Mouse (Mus musculus): ENCODE results near the gene Gimap5.

Gene Gimap5

DNA sequence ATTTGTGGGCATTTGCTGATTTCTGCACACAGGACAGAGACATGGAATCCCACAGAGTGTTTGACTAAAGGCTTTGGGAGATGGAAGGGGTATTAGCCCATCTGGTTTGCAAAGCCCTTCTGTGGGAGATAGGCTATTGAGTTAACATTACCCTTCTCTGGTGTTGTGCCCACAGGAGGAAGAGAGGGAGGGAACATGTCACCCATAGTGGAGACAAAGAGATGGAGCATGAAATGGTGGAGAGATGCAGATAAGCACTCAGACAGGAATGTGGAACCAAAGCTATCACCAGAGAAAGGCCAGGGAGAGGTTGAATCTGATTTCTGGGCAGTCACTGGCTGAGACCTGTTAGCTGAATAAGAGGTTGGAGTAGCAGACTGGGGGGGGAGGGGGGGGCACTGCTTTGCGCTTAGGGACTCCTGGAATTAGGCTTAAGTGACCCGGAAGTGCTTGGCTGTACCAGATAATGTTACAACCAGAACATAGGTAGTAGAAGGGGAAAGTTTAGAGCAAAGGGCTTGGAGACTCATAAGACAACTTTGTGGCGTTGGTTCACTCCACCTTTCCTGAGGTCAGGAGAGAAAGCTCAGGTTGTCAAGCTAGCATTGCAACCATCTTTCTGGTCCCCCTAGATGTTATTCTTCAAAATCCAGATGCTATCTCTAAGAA, 5.4 kb upstream of the Gimap5 start:
- DNase-seq: no peak

DNA sequence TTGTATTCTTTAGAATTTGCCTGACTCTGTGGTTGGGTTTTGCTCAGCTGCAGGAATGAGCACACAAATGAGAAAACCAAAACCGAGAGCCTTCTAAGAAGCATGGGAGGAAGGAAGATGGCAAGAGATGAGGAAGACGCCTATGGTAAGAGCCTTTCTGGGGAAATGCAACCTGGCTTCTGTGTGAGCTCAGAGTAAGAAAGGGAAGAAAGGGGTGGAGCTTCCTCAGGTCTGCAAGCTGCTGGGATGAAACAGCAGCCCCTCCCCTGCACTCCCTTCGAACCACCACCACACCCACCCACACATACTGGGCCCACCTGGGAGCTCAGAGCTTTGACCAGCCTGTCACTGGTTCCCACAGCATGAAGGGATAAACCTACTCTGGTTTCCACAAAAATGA, 4.7 kb upstream of the Gimap5 start:
- no peak for DNase-seq

DNA sequence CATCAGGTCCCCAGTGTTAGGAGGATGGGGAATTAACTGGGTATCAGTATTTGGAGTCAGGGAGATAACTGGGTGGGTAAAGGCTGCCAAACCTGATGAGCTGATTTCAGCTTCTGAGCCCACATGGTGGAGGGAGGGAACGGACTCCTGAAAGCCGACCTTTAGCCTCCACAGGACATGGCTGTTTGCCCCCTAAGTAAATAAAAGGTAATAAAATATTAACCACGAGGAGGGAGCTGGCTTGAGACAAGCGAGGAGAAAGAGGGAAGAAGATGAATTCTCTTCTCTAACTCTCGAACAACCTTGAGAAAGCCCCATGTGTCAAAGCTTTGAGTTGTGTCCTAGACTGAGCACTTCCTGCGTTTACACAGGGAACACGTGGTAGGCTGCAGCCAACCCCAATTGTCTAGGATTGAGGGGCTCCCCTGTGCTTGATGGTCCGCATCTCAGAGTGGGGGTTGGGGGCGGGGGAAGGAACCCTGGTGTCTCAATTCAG, 4.2 kb upstream of the Gimap5 start:
- peak; percentile 39 for DNase-seq

DNA sequence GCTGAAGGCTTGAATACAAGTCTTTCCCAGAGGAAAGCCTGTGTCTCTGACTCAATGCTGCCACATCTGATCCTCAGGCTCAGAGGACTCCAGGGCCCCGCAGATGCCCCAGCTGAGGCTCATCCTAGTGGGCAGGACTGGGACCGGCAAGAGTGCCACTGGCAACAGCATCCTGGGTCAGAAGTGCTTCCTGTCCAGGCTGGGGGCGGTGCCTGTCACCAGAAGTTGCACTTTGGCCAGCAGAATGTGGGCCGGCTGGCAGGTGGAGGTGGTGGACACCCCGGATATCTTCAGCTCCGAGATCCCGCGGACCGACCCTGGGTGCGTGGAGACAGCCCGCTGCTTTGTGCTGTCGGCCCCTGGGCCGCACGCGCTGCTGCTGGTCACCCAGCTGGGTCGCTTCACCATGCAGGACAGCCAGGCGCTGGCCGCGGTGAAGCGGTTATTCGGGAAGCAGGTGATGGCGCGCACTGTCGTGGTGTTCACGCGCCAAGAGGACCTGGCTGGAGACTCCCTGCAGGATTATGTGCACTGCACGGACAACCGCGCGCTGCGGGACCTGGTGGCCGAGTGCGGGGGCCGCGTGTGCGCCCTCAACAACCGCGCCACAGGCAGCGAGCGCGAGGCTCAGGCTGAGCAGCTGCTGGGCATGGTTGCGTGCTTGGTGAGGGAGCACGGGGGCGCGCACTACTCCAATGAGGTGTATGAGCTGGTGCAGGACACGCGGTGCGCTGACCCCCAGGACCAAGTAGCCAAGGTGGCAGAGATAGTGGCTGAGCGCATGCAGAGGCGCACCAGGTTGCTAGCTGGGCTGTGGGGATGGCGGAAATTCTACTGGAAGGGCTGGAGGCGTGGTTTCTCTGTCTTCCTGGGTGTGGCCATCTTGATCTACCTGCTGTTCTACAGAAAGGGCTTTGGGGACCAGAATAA, 3.3 kb upstream of the Gimap5 start:
- DNase-seq: peak; percentile 84

DNA sequence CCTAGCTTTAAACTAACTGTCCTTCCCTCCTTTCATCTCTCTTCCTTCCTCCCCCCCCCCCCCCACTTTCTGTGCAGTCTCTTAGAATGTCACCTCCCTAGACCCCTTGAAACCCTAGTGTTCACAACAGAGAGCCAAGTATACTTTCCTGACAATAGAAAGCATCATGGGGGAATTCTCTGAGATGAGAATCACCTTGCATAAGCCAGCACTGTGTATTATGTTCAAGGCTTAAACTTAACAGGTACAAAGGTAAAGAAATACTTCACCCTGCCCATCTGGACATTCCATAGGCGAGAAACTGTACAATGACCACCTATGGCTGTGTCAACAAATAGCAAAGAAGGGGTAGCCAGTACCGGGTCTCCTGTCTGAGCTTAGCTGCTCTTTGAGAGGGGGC, 507 bp upstream of the Gimap5 start:
- no peak for DNase-seq

DNA sequence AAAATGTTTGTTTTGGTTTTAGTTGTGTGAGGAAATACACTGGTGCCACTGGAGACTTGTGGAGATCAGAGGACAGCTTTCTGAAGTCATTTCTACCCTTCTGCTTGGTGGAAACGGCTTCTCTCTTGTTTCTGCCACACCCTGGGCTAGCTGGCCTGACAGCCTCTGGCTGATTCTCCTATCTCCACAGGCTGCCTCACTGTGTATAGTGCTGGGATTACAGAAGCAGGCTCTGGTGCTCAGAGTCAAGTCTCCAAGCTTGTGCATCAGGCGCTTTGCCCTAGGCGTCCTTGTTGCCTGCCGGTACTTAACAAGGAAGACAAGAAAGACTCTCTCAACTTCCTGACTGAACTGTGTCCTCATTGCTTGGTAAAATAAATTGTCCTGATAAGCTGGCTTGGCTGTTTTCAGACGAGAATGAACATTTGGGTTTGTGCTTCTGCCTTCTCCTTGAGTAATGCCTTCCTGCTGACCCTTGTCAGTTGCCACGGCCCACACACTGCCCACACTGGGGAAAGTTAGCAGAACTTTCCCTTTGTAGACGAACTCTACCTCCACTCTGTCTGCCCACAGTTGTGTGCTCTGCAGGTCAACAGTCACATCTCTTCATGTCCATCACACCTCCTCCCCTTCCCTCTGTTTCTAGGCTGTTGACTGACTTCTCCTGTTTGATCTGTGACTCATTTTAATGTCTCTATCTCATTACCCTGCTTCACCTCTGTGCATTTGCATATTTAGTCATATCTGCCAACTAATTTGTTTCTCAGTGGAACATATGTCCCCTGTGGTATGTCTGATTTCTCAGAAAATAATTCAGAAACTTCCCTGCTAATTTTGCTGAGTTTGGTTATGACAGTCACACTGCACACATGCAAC, 1.3 kb downstream of the Gimap5 start:
- peak; percentile 37 for DNase-seq

DNA sequence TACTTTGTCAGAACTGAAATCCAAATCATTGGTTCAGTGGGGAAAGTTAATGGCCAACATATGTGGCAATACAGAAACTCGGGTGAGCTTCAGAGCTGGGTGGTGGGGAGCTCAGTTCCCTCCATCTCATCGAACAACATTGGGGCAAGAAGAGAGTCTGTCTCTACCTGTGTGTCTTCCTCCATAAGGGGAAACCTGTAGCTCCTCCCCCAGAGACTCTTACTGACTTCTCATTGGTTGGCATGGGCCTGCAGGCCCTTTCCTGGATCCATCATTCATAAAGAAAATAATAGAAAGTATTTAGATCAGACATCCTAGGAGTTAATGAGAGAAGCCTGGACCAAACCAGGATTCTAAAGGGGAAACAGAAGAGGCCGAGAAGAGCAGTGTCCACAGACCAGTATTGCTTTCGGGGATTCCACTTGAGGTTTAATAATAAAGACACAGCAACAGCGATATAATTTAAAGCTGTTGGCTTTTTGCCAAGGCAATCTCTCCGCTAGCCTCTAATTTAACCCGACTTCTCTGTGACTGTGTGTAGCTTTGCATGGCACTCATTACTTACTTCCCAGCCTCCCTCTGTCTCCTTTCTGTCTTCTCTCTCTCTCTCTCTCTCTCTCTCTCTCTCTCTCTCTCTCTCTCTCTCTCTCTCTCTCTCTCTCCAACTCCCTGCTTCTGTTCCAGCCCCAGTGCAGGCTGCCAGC, 17.7 kb downstream of the Gimap5 start:
- no peak for DNase-seq

DNA sequence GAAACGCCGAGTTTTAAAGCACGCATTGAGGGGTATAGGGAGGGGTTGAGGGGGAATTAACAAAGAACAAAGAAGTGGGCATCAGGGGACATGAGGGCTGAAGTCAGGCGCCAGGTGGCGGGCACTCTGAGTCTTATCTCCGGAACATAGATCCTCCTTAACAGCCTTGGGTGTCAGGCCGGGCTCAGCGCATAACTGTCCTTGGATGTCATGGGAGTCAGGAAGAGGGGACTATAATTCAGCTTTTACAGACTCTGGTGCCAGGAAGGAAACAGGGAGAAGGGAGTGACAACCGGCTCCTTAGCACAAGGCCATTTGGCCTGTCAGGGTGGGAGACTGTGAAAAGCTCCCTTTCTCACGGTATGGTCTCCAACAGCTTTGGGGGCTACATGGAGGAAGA, 18.5 kb downstream of the Gimap5 start:
- no peak for DNase-seq

DNA sequence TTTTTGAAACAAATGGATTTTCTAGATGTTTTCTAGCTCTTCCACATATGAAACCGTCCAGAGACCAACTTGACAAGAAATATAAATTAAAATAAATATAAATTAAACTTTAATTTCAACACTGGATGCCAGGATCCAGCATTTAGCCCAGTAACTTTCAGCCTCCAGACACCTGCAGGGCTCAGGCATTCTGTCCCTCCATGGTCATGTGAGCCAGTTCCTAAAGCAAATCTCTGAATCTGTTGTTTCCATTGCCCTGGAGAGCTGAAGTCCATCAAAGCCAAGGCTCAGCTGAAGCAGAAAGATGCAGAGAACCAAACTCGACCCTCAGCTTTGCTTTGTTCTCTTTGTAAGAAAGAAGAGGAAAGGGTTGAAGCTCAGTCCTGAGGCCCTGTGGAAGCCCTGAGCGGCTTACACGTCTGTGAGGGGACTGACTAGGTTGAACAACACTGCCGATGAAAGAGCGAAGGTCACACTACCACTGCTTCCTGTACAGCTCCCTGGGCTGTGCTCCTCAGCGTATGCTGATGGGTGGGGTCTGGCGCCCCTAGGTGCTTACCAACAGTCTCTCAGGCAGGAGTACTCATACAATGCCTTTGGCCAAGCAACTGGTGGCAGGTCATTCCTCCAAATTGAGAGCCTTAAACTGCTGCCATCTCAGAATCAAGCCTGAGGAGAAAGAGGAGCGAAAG, 22.3 kb downstream of the Gimap5 start:
- no peak for DNase-seq

DNA sequence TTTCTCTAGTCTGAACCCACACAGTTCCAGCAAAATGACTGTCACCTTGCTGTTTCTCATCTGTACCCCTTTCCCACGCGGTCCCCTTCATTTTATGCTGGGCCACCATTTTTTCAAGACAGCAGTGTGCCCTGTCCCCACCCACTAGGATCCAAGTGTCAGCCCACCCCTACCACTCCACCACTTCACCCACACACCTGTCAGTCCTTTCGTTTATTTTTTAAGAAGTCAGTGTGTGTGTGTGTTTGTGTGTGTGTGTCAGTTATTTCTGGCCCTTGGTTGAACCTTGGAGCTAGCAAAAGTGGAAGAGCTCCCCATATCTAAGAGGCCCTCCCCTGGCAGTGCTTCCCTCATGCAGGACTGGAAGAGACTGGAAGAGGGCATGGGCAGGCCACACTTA, 22.9 kb downstream of the Gimap5 start:
- DNase-seq: no peak

DNA sequence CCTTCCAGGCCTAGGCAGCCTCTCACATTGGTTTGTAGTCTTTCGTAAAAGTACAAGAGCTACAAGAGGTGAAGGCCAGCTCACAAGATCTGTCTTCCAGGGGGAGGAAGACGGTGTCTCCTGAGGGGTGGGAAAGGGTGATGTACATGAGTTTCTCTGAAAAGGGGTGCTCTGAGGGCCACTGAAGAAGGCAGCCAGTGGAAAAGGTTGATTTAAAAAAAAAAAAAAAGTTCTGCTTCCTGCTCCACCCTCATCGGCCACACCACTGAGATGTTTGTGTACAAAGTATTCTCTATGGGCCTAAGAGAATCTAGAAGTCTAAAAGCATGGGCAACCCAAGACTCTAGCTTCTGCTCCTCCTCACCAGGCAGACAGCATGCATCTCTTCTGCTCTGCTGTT, 24.7 kb downstream of the Gimap5 start, which contains the start of gene Gimap3:
Gimap3 (minus strand) TSS at position 156 of the 400 bp plus-strand sequence.
- DNase-seq: no peak

DNA sequence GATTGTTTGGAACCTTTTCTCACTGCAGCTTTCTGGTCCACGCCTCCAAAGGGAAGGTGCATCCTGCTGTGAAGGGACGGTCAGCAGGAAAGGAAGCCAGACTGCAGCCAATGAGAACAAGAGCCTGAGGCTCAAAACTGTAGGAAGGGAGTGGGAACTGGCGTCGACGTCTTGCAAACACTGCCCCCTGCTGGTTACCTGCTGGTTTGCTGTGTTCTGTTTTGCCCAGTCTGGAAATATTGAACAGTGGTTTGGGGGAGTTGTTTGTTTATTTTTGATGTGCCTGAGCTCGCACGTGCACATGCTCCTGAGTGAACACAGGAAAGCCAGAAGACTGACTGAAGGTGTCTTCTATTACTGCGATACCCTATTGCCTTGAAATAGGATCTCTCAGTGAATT, 26.0 kb downstream of the Gimap5 start:
- DNase-seq: peak; percentile 92

DNA sequence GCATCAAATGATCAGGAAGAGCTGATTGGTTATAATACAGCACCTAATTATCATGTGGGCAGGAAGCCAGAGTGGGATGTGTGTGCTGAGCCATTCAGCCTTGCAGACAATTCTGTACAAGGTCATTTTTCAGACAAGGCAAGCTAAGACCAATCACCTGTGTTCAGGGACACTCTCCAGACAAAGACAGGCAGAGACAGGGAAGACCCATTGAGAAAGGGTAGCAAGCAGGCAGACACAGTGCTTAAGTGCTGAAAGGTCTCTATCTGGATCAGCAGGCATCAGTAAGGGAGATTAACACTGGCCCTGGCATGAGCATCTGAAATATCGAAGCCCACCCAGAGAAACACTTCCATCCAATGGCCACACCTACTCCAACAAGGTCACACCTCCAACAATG, 38.4 kb downstream of the Gimap5 start:
- no peak for DNase-seq

DNA sequence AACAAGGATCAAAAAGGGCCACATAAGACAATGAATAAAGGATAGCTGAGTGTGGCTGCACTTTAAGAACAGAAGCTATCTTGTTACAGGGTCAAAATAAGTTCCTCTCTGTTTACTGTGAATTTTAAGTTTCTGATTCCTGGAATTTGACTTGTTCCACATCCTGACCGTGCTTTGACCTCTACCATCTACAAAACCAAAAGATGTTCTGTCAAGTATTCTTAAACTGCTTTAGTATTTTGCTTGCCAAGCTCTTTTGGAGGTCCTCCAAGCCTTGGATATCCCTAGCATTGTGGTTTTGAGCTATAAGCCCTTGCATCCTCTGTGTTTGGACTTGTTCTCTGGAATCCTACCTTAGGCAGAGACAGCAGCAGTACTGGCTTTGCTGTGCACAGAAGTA, 39.2 kb downstream of the Gimap5 start:
- peak; percentile 42 for DNase-seq

DNA sequence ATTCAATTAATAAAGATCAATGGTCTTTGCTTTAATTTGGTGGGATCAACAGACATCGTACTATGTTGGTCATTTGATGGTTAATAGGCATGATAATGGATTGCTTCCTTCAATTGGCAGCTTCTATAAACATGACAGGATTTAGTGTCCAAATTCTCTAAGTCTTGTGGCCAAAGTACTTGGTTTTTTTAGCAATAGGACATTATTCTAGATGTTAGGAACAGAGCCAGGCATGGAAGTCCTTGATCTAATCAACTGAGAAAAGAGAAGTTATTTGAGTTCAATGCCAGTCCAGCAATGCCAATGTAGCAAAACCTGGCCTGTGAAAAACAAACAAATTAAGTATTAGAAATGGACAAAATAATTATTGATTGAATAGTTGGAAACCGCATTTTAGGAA, 39.6 kb downstream of the Gimap5 start:
- DNase-seq: no peak

DNA sequence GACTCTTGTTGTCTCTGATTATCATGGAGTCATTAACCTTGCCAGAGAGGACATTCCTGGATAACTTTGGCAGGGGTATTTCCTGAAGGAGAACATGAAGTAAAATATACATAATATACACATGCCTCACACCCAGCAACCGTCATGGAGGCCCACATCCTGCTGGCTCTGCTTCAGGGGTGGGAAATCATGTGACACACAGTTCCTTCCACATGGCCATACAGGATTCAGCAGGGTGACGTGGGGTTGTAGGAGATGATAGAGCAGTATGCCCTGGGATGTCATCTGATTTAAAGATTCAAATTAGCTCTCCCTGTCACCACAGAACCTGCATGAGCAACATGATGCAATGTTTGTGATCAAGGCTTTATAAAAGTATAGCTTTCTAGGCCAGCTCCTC, 41.9 kb downstream of the Gimap5 start:
- DNase-seq: no peak

DNA sequence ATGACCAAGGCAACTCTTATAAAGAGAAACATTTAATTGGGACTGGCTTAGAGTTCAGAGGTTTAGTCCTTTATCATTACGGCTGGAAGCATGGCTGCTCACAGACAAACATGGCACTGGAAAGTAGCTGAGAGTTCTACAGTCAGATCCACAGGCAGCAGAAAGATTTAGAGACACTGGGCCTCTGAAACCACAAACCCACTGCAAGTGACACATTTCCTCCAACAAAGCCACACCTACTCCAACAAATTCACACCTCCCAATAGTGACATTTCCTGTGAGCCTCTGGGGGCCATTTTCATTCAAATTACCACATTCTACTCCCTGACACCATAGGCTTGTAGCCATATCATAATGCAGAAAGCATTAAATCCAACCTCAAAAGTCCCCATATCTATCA, 55.9 kb downstream of the Gimap5 start:
- no peak for DNase-seq

DNA sequence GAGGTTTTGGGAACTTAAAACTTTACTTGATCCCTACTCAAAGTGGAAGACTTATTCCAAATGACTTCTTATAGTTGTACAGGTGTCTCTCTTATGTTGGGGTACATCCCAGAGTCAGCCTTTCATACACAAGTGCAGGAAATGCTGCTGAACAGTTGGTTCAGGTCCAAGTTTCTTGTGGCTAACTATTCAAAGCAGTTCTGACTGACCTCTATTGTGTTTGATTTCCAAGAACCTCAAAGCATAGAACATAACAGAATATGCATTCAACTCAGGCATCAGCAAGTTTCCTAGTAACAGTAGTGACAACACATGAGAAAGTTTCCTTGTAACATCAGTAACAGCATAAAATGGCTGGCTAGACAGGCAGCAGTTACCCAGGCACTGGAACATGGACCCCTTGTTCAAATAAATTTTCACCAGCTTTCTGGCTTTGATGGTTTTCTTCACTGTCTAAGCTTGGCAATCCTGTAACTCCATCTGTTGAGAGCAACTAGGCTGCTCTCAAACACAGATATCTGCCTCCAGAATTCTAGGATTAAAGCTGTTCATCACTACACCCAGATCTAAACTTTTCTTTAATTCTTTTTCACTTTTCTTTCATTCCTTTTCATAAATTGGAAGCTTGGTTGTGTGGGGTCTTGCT, 57.5 kb downstream of the Gimap5 start:
- DNase-seq: no peak

Data from kidney, postnatal 10 days (tissue).